Mouse (Mus musculus) liver, embryonic 13.5 days (tissue): ENCODE results near the gene Gm20075. TPM values are rescaled to one million over a fixed set of nuclear protein-coding genes. Genes with fewer than 3 reads are reported as not detected.
"Not testable (repeated sequence)": the region's sequence is repeated elsewhere in the genome, so short reads cannot be mapped to it uniquely, and the experiment has no call there.

Experiments
- ATAC-seq: fragments of 200-750 bp; cut with Nextera tagmentation; 2 replicates; pipeline ENCODE4 v1.8.0; 2017; ENCODE audit warnings: low read depth, mild to moderate bottlenecking, moderate number of reproducible peaks, moderate library complexity
- DNase-seq: peaks from one replicate; pipeline ENCODE4 v3.0.0; 2022
- H3K27ac ChIP-seq: fragments of 300-500 bp; sonication (generic); 2 replicates; pipeline ENCODE4 v1.5.1; 2015; ENCODE audit warnings: moderate library complexity, mild to moderate bottlenecking, inconsistent platforms
- H3K27me3 ChIP-seq: fragments of 300-500 bp; sonication (generic); 2 replicates; pipeline ENCODE4 v1.6.1; 2015; ENCODE audit warnings: mild to moderate bottlenecking, inconsistent platforms
- H3K36me3 ChIP-seq: fragments of 300-500 bp; sonication (generic); 2 replicates; pipeline ENCODE4 v1.6.1; 2015; ENCODE audit warnings: mild to moderate bottlenecking, inconsistent platforms
- H3K4me1 ChIP-seq: fragments of 300-500 bp; sonication (generic); replicated peaks from 2 replicates; pipeline ENCODE4 v1.6.1; 2015; ENCODE audit warnings: inconsistent platforms
- H3K4me2 ChIP-seq: fragments of 300-500 bp; sonication (generic); 2 replicates; pipeline ENCODE4 v1.6.1; 2015; ENCODE audit warnings: inconsistent platforms, mild to moderate bottlenecking, moderate library complexity
- H3K4me3 ChIP-seq: fragments of 300-500 bp; sonication (generic); replicated peaks from 2 replicates; pipeline ENCODE4 v1.5.1; 2015; ENCODE audit warnings: mild to moderate bottlenecking, inconsistent platforms
- H3K9ac ChIP-seq: fragments of 300-500 bp; sonication (generic); 2 replicates; pipeline ENCODE4 v1.6.1; 2015; ENCODE audit warnings: mild to moderate bottlenecking, inconsistent platforms
- H3K9me3 ChIP-seq: fragments of 300-500 bp; sonication (generic); replicated peaks from 2 replicates; pipeline ENCODE4 v1.6.1; 2016; ENCODE audit warnings: inconsistent platforms
- WGBS: fragments of 180-500 bp; shearing (Covaris S2); methylation state at CpG from one replicate; pipeline ENCODE4 v1.1.7; 2015; ENCODE audit not compliant: insufficient replicate concordance; 5-methylcytosine and 5-hydroxymethylcytosine counted together
- polyA plus RNA-seq: library from polyadenylated mRNA; unstranded; fragments of >200 nt; fragmentation: Nextera tagmentation; extraction: Ambion mirVana; gene quantifications from 2 replicates; pipeline ENCODE4 v1.2.1, GENCODE M21; 2015

Gm20075 gene
- polyA plus RNA-seq: 8.0 and 8.2 TPM in 2 replicates

GRCm38 (mm10) chr13:96081276-96081675, at the start of gene Gm20075:
Gene Gm20075, minus strand, starts transcription at chr13:96081376.
- H3K9ac ChIP-seq, H3K27ac ChIP-seq, H3K4me2 ChIP-seq, H3K4me1 ChIP-seq, DNase-seq, ATAC-seq, H3K36me3 ChIP-seq, H3K9me3 ChIP-seq, H3K4me3 ChIP-seq, H3K27me3 ChIP-seq: not testable (repeated sequence)
- 53% methylated on average over 3 of the region's 3 CpGs for WGBS

- ATAC-seq (no peak), DNase-seq (no peak)
- Histone ChIP-seq H3K36me3 (no peaks in the 10 kb centered on the region), H3K9ac (no peak overlapping the region), H3K9me3 (no peaks in the 10 kb centered on the region), H3K4me3 (no peak overlapping the region), H3K4me1 (no peaks in the 10 kb centered on the region), H3K4me2 (no peak overlapping the region), H3K27ac (no peak overlapping the region), H3K27me3 (peaks cover 52% of the 10 kb centered on the region)
- 58% methylated on average over 3 of the region's 3 CpGs for WGBS
Measured at GRCm38 (mm10) chr13:96129081-96129480, 47.9 kb upstream of the Gm20075 start.

- Histone ChIP-seq H3K9me3 (no peaks in the 10 kb centered on the region), H3K4me3 (no peak overlapping the region), H3K4me1 (no peaks in the 10 kb centered on the region), H3K27ac (no peak overlapping the region), H3K27me3 (peaks cover 27% of the 10 kb centered on the region), H3K36me3 (no peaks in the 10 kb centered on the region), H3K9ac (no peak overlapping the region), H3K4me2 (no peak overlapping the region)
- DNase-seq (no peak), ATAC-seq (no peak)
- 55% methylated on average over 6 of the region's 6 CpGs for WGBS
Measured at GRCm38 (mm10) chr13:96126669-96127068, 45.5 kb upstream of the Gm20075 start.

GRCm38 (mm10) chr13:96125011-96125410, 43.8 kb upstream of the Gm20075 start:
- Histone ChIP-seq H3K4me3 (no peak overlapping the region), H3K4me2 (no peak overlapping the region), H3K4me1 (no peaks in the 10 kb centered on the region), H3K9ac (no peak overlapping the region), H3K36me3 (no peaks in the 10 kb centered on the region), H3K27ac (no peak overlapping the region), H3K27me3 (peaks cover 11% of the 10 kb centered on the region), H3K9me3 (no peaks in the 10 kb centered on the region)
- no peak for ATAC-seq
- 59% methylated on average over 5 of the region's 5 CpGs for whole genome bisulfite sequencing
- no peak for DNase-seq

- DNase-seq (no peak), ATAC-seq (no peak)
- H3K4me3 ChIP-seq: no peak overlapping the region
- no peaks in the 10 kb centered on the region for H3K36me3 ChIP-seq
- H3K27ac ChIP-seq: no peak overlapping the region
- 50% methylated on average over 2 of the region's 2 CpGs for WGBS
- no peaks in the 10 kb centered on the region for H3K4me1 ChIP-seq
- H3K9me3 ChIP-seq: no peaks in the 10 kb centered on the region
- H3K4me2 ChIP-seq: no peak overlapping the region
- H3K27me3 ChIP-seq: no peaks in the 10 kb centered on the region
- no peak overlapping the region for H3K9ac ChIP-seq
Measured at GRCm38 (mm10) chr13:96112711-96113110, 31.5 kb upstream of the Gm20075 start.

GRCm38 (mm10) chr13:96110767-96111166, 29.6 kb upstream of the Gm20075 start:
- no peaks in the 10 kb centered on the region; the same call in 1 of the 2 replicates for H3K4me1 ChIP-seq
- no peak overlapping the region for H3K9ac ChIP-seq
- no peaks in the 10 kb centered on the region for H3K9me3 ChIP-seq
- H3K4me2 ChIP-seq: no peak overlapping the region
- no peaks in the 10 kb centered on the region for H3K27me3 ChIP-seq
- H3K36me3 ChIP-seq: no peaks in the 10 kb centered on the region
- no peak for DNase-seq
- ATAC-seq: no peak
- WGBS: 80% methylated on average over 3 of the region's 3 CpGs
- H3K4me3 ChIP-seq: no peak overlapping the region
- H3K27ac ChIP-seq: no peak overlapping the region

GRCm38 (mm10) chr13:96106367-96106766, 25.2 kb upstream of the Gm20075 start:
- WGBS: 44% methylated on average over 4 of the region's 4 CpGs
- Histone ChIP-seq H3K4me2 (no peak overlapping the region), H3K4me3 (no peak overlapping the region), H3K27me3 (no peaks in the 10 kb centered on the region), H3K27ac (no peak overlapping the region), H3K9ac (no peak overlapping the region), H3K9me3 (no peaks in the 10 kb centered on the region), H3K36me3 (no peaks in the 10 kb centered on the region), H3K4me1 (no peaks in the 10 kb centered on the region; the same call in 1 of the 2 replicates)
- DNase-seq (no peak), ATAC-seq (no peak)

- Histone ChIP-seq H3K27ac (no peak overlapping the region), H3K27me3 (no peaks in the 10 kb centered on the region), H3K9ac (no peak overlapping the region), H3K9me3 (no peaks in the 10 kb centered on the region), H3K4me2 (no peak overlapping the region), H3K4me3 (no peak overlapping the region), H3K4me1 (no peaks in the 10 kb centered on the region), H3K36me3 (no peaks in the 10 kb centered on the region)
- ATAC-seq (no peak), DNase-seq (no peak)
- 66% methylated on average over 4 of the region's 4 CpGs for WGBS
Measured at GRCm38 (mm10) chr13:96090929-96091328, 9.8 kb upstream of the Gm20075 start.

GRCm38 (mm10) chr13:96085581-96086302, 4.6 kb upstream of the Gm20075 start:
- no peaks in the 10 kb centered on the region for H3K4me1 ChIP-seq
- H3K9me3 ChIP-seq: no peaks in the 10 kb centered on the region
- H3K27me3 ChIP-seq: no peaks in the 10 kb centered on the region
- no peak overlapping the region for H3K27ac ChIP-seq
- 50% methylated on average over 7 of the region's 7 CpGs for WGBS
- H3K4me2 ChIP-seq: no peak overlapping the region
- no peak for ATAC-seq
- no peak for DNase-seq
- H3K36me3 ChIP-seq: no peaks in the 10 kb centered on the region
- no peak overlapping the region for H3K9ac ChIP-seq
- H3K4me3 ChIP-seq: no peak overlapping the region

- H3K27me3 ChIP-seq, H3K36me3 ChIP-seq, H3K4me1 ChIP-seq, ATAC-seq, DNase-seq, H3K4me2 ChIP-seq, H3K9ac ChIP-seq, H3K4me3 ChIP-seq, H3K9me3 ChIP-seq, H3K27ac ChIP-seq: not testable (repeated sequence)
- WGBS: 67% methylated on average over 1 of the region's 1 CpGs
Measured at GRCm38 (mm10) chr13:96081754-96082153, 578 bp upstream of the Gm20075 start, which contains the start of gene Gm17190. Gene Gm17190, plus strand, starts transcription at chr13:96082054.

- no peak for DNase-seq
Measured at GRCm38 (mm10) chr13:96073555-96073954, 7.6 kb downstream of the Gm20075 start.

GRCm38 (mm10) chr13:96052755-96053154, 28.4 kb downstream of the Gm20075 start:
- Histone ChIP-seq H3K27me3 (no peaks in the 10 kb centered on the region), H3K36me3 (no peaks in the 10 kb centered on the region), H3K27ac (no peak overlapping the region), H3K4me3 (no peak overlapping the region), H3K9ac (no peak overlapping the region), H3K9me3 (no peaks in the 10 kb centered on the region), H3K4me1 (no peaks in the 10 kb centered on the region), H3K4me2 (no peak overlapping the region)
- no peak for ATAC-seq
- DNase-seq: no peak
- WGBS: 51% methylated on average over 3 of the region's 3 CpGs

More at GRCm38 (mm10) chr13:96073555-96073954, 7.6 kb downstream of the Gm20075 start:
- Histone ChIP-seq H3K4me3 (no peak overlapping the region), H3K9ac (no peak overlapping the region), H3K9me3 (no peaks in the 10 kb centered on the region), H3K4me1 (no peaks in the 10 kb centered on the region), H3K27ac (no peak overlapping the region), H3K4me2 (no peak overlapping the region), H3K36me3 (no peaks in the 10 kb centered on the region), H3K27me3 (no peaks in the 10 kb centered on the region)
- 55% methylated on average over 8 of the region's 8 CpGs for WGBS
- ATAC-seq: no peak
